Mouse (Mus musculus): ENCODE data around the gene Sema4g.
"Not testable (repeated sequence)": the region's sequence is repeated elsewhere in the genome, so short reads cannot be mapped to it uniquely, and the experiment has no call there.

DNA sequence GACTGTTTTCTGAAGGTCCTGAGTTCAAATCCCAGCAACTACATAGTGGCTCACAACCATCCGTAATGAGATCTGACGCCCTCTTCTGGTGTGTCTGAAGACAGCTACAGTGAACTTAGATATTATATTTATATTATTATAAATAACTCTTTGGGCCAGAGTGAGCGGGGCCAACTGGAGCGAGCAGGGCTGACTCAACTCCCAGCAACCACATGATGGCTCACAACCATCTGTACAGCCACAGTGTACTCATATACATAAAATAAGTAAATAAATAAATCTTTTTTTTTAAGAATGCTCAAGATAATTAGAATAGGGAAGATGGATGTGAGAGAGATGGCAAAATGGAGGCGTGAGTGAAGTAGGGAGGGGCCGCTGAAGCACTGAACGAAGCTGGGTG, 49.3 kb downstream of the Sema4g start:
- not testable (repeated sequence) for TF ChIP-seq CTCF, EP300 (IDR thresholded peaks at IDR 0.05; ENCODE audit: low read depth)
